ENCODE assay signal across 21 mouse cellular contexts in the genomic region with DNA sequence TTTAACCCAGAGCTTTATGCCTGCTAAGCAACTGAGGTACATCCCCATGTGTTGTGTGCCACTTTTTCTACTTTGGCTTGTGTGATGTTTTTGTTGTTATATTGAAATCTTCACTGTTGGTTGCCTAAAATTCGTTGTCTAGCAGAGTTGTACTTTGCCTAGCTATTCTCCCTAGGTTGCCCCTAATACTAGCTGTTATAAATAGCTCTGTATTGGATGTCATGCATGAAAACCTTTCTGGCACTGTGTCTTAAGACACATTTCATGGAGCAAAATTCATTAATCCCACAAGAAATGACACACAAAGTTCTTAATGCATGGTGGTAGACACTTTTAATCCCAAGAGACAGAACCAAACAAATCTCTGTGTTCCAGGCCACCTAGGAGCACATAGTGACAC. TPM values are rescaled to one million over a fixed set of nuclear protein-coding genes. Genes with fewer than 3 reads are reported as not detected.
"Had no signal": no experiment of that assay in that cellular context is flagged by ENCODE, and none has a peak within 500 bp of the region (broad histone marks: within the 10 kb centered on the region; RNA-seq: fewer than 3 reads in every experiment).

No protein-coding gene starts in this region.

- H3K27ac ChIP-seq: kidney, embryonic 15.5 days; left cerebral cortex, adult 2 months; liver, embryonic 13.5 days; macrophage; midbrain, embryonic 13.5 days; neural tube, embryonic 13.5 days had no signal

- DNase-seq: kidney, adult 18-20 months; kidney, postnatal 14 days; layer of hippocampus, postnatal 36 days; liver, embryonic 13.5 days; lung, embryonic 14.5 days; retina, postnatal 1 day; right cerebral cortex, postnatal 25 days; thymus, adult 18-20 months; thymus, postnatal 36 days had no signal

- ATAC-seq: lung, postnatal 0 days; midbrain, embryonic 13.5 days; midbrain, embryonic 16.5 days had no signal

- H3K27me3 ChIP-seq: kidney, embryonic 15.5 days; liver, embryonic 13.5 days; midbrain, embryonic 13.5 days; neural tube, embryonic 13.5 days had no signal

- H3K9me3 ChIP-seq: kidney, embryonic 15.5 days; liver, embryonic 13.5 days; midbrain, embryonic 13.5 days; neural tube, embryonic 13.5 days had no signal

- H3K36me3 ChIP-seq: midbrain, embryonic 13.5 days; neural tube, embryonic 13.5 days had no signal

- H3K4me3 ChIP-seq: kidney, embryonic 15.5 days; left cerebral cortex, adult 2 months; liver, embryonic 13.5 days; midbrain, embryonic 13.5 days; myocyte; neural tube, embryonic 13.5 days had no signal

- H3K4me2 ChIP-seq: kidney, embryonic 15.5 days; liver, embryonic 13.5 days; lung, embryonic 14.5 days; midbrain, embryonic 13.5 days; neural tube, embryonic 13.5 days had no signal

- H3K9ac ChIP-seq: kidney, embryonic 15.5 days; liver, embryonic 13.5 days; lung, embryonic 14.5 days; midbrain, embryonic 13.5 days; neural tube, embryonic 13.5 days had no signal

RNA-seq across cellular contexts. Expression of a gene that starts 41.6 kb away (rescaled TPM):
- total RNA-seq: monocyte, adult 5-6 weeks; neutrophil, adult 5-6 weeks had no signal

RNA-seq across cellular contexts. Expression of a gene that starts 41.9 kb away (rescaled TPM):
- total RNA-seq: megakaryocyte, adult 5-6 weeks; monocyte, adult 5-6 weeks; neutrophil, adult 5-6 weeks had no signal
- polyA plus RNA-seq: liver, embryonic 16.5 days; macrophage; midbrain, embryonic 13.5 days had no signal
